Mouse (Mus musculus): ENCODE measurements at regions not wholly inside any gene's neighbourhood (a gene's known extent, or its start where the extent isn't known, plus 50 kb on each side); places are given as distances from the start of the nearest gene placed in this dataset.

- no peak for ATAC-seq (ENCODE audit: insufficient number of reproducible peaks, low FRiP score, low TSS enrichment)
Measured at GRCm38 (mm10) chr4:34105251-34105650, 55.3 kb upstream of the Spaca1 start.

DNA sequence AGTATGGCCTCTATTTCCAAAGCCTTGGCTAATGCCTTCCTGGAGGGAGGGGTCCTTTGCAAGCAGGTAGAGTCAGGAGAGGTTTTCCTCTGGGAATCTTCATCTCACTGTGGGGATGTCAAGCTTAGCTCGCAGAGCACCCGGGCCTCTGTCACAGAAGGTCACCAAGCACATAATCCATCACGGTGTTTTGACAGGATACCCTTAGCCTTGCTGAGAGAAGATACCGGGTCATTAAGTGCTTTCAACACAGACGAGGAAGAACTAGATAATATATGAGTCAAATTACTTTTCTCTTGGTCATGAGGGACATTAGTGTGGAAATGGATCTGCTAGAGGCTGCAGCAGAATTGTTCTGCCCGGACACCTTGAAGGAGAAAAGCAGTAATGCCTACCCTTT, 64.3 kb upstream of the Spaca1 start:
- ATAC-seq (ENCODE audit: insufficient number of reproducible peaks, low FRiP score, low TSS enrichment) = no peak

GRCm38 (mm10) chr4:34117086-34117485, 67.1 kb upstream of the Spaca1 start:
- ATAC-seq (ENCODE audit: insufficient number of reproducible peaks, low FRiP score, low TSS enrichment) = no peak

- no peak for ATAC-seq (ENCODE audit: insufficient number of reproducible peaks, low FRiP score, low TSS enrichment)
Measured at GRCm38 (mm10) chr4:34122959-34123520, 73.0 kb upstream of the Spaca1 start.

- ATAC-seq (ENCODE audit: insufficient number of reproducible peaks, low FRiP score, low TSS enrichment) = no peak
Measured at GRCm38 (mm10) chr4:34128224-34128623, 78.2 kb upstream of the Spaca1 start.

DNA sequence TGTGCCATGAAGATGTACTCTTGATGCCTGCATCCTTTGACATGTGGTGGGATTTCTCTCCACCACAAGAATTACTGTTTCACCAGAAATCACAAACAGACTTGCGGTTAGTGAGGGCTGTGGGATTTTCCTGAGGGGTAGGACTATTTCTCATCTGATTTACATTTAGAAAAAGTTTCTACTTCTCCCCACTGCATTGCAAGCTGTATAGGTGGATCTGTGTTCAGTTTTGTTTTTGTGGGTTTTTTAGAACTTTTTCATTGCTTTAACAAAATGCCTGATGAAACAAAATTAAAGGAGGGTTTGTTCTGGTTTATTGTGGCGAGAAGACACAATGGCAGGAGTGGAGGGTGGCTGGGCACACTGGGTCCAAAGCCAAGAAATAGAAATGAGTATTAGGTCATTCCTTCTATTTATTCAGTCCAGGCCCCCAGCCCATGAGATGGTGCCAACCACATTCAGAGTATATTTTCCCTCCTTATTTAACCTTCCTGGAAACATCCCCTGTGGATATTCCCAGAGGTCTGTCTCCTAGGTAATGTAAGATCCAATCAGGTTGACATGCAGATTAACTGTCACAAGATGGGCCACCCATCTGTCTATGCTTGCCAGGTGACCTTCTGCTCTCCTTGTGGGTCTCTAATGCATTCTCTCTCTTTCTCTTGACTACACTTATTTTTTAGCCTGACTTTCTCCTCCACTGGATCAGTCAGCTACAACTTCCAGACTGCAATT, 96.3 kb upstream of the Spaca1 start:
- ATAC-seq (ENCODE audit: insufficient number of reproducible peaks, low FRiP score, low TSS enrichment) = no peak

GRCm38 (mm10) chr4:34148956-34149739, 99.2 kb upstream of the Spaca1 start:
- ATAC-seq (ENCODE audit: insufficient number of reproducible peaks, low FRiP score, low TSS enrichment) = no peak

GRCm38 (mm10) chr4:34151605-34152347, 101.8 kb upstream of the Spaca1 start:
- ATAC-seq (ENCODE audit: insufficient number of reproducible peaks, low FRiP score, low TSS enrichment) = no peak

- no peak for ATAC-seq (ENCODE audit: insufficient number of reproducible peaks, low FRiP score, low TSS enrichment)
Measured at GRCm38 (mm10) chr4:34155501-34155900, 105.5 kb upstream of the Spaca1 start.

GRCm38 (mm10) chr4:34157818-34158511, 108.0 kb upstream of the Spaca1 start:
- ATAC-seq (ENCODE audit: insufficient number of reproducible peaks, low FRiP score, low TSS enrichment) = no peak

DNA sequence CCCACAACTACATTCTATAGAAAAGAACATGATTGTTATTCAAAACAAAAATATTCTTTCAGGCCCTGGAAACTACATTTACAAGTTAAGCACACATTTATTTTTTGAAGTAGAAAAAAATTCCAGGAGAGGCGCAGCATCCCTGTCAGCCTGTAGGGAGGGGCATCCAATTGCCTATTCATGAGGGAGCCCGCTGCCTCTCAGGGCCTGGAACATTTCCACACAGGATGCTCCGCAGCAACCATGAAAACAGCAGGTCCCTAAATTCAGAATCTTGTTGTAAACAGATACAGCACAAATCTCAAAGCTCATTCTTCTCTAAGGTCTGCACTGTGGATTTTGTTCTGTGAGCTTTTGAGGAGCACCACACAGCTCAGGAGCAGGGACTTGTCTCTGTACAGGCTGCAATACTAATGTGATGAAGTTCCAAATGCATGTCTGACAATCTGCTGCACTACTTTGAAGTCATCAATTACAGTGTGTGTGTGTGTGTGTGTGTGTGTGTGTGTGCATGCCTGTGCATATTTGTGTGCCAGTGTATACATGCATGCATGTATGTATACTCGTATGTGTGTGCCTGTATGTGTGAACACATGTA, 121.4 kb upstream of the Spaca1 start:
- no peak for ATAC-seq (ENCODE audit: insufficient number of reproducible peaks, low FRiP score, low TSS enrichment)

DNA sequence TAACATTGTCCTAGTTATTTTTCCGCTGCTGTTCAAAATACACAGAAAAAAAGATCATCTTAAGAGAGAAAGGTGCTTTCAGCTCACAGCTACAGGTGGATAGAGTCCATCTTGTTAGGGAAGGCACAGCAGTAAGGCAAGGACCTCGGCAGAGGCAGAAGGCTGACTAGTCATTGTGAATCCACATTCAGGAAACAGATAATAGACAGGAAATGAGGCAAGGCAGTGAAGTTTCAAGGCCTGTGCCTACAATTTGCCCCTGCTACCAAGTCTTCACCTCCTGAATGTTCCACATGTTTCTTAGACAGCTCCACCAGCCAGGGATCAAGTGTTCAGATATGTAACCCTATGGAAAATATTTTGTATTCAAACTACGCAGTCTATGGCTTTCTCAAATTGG, 122.0 kb upstream of the Spaca1 start:
- ATAC-seq (ENCODE audit: insufficient number of reproducible peaks, low FRiP score, low TSS enrichment) = no peak

DNA sequence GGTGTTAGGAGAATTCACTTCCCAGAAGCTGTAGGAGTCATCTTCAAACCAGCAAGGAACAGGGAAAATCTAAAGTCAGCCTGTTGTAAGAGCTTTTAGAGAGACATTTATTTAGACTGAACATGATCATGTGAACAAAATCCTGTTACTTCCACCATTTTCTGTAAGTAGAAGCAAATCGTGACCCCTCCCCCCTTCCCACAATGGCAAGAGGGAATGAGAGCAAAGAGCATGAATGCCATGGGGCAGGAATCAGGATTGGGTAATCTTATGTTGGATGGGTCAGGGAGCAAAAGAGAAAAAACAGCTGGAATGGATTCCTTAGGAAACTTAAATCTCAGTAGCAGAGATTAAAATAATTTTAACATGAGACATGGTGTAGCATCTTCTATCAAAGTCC, 127.4 kb upstream of the Spaca1 start:
- no peak for ATAC-seq (ENCODE audit: insufficient number of reproducible peaks, low FRiP score, low TSS enrichment)

- no peak for ATAC-seq (ENCODE audit: insufficient number of reproducible peaks, low FRiP score, low TSS enrichment)
Measured at GRCm38 (mm10) chr4:34186522-34186921, 136.5 kb upstream of the Spaca1 start.

DNA sequence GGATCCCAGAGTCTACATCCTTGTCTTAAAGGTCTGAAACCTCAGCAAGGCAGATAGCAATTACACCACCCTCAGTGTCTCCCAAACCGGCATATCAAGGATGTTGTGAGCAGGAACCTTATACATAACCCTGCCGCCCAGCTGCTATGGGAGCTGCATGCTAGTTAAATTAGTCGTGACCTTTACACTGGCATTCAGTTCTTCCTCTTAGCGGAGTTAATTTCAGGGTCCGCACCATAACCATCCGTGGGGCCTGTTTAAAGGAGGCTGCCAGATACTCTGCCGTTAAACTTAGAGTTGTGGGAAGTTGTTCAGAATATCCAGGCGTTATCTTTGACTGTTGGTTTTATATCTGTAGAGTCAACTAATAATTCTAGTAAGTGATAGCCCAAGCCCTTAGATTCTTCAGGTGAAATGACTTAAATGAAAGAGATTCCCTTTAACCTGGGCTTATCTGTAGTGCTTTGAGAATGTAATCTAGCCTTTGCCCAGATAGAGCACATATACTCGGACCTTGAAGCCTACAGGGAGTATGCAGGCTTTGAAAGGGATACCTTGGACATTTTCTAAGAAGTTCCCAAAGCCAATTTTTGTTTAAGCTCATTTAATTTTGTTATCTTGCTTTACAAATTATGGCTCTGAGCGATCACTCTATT, 153.3 kb upstream of the Spaca1 start:
- no peak for ATAC-seq (ENCODE audit: insufficient number of reproducible peaks, low FRiP score, low TSS enrichment)

GRCm38 (mm10) chr4:34209179-34209896, 159.3 kb upstream of the Spaca1 start:
- ATAC-seq (ENCODE audit: insufficient number of reproducible peaks, low FRiP score, low TSS enrichment) = no peak

DNA sequence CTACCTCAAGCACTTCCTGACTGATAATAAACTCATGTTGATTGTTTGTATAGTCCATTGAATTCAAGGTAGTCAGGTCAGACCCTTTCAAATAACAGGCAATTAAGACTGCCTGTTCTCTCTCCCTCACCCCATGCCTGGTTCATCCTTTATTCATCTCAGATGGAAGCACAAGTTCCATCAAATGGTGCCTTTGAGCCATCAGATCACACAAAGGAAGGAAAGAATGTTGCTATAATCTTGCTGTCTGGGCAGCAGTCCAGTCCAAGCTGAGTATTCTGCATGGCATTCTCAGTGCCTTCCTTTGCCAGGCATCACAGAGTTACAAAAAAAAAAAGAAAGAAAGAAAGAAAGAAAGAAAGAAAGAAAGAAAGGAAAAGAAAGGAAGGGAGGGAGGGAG, 163.7 kb upstream of the Spaca1 start:
- ATAC-seq (ENCODE audit: insufficient number of reproducible peaks, low FRiP score, low TSS enrichment) = no peak

- ATAC-seq (ENCODE audit: insufficient number of reproducible peaks, low FRiP score, low TSS enrichment) = no peak
Measured at GRCm38 (mm10) chr4:34214346-34214745, 164.4 kb upstream of the Spaca1 start.

GRCm38 (mm10) chr4:34221915-34222314, 171.9 kb upstream of the Spaca1 start:
- ATAC-seq (ENCODE audit: insufficient number of reproducible peaks, low FRiP score, low TSS enrichment) = no peak
